Mouse (Mus musculus): Measurements from ENCODE around the gene Slc36a2. TPM values are rescaled to one million over a fixed set of nuclear protein-coding genes. Genes with fewer than 3 reads are reported as not detected.

Gene Slc36a2
- polyA plus RNA-seq, 1 experiment from 2014 or later, result 0.99 TPM

GRCm38 (mm10) chr11:55197086-55197485, 12.2 kb upstream of the Slc36a2 start:
- H3K4me2 ChIP-seq (replicated peaks), result no peak overlapping the region
- WGBS, result 71% methylated on average over 6 of the region's 6 CpGs
- no peak overlapping the region for H3K27ac ChIP-seq
- no peak for ATAC-seq (ENCODE audit: low FRiP score)
- no peak overlapping the region for H3K9ac ChIP-seq
- H3K27me3 ChIP-seq (ENCODE audit: control insufficient read depth, insufficient read depth, low read length), result no peaks in the 10 kb centered on the region
- no peaks in the 10 kb centered on the region for H3K36me3 ChIP-seq (replicated peaks; ENCODE audit: control insufficient read depth, insufficient read depth)
- no peaks in the 10 kb centered on the region for H3K9me3 ChIP-seq (ENCODE audit: control insufficient read depth, low read length)
- H3K4me3 ChIP-seq (replicated peaks; ENCODE audit: low read length), result no peak overlapping the region
- no peaks in the 10 kb centered on the region for H3K4me1 ChIP-seq (replicated peaks; ENCODE audit: control insufficient read depth, insufficient read depth, low read length)
- no peak for DNase-seq (ENCODE audit: low spot score)

- H3K9me3 ChIP-seq (ENCODE audit: control insufficient read depth, low read length), result no peaks in the 10 kb centered on the region
- DNase-seq (ENCODE audit: low spot score) (no peak), ATAC-seq (ENCODE audit: low FRiP score) (no peak)
- no peak overlapping the region for H3K27ac ChIP-seq
- no peaks in the 10 kb centered on the region for H3K36me3 ChIP-seq (replicated peaks; ENCODE audit: control insufficient read depth, insufficient read depth)
- no peaks in the 10 kb centered on the region for H3K4me1 ChIP-seq (replicated peaks; ENCODE audit: control insufficient read depth, insufficient read depth, low read length)
- no peak overlapping the region for H3K9ac ChIP-seq
- no peak overlapping the region for H3K4me3 ChIP-seq (replicated peaks; ENCODE audit: low read length)
- 90% methylated on average over 3 of the region's 3 CpGs for WGBS
- H3K4me2 ChIP-seq (replicated peaks), result no peak overlapping the region
- H3K27me3 ChIP-seq (ENCODE audit: control insufficient read depth, insufficient read depth, low read length), result no peaks in the 10 kb centered on the region
Measured at GRCm38 (mm10) chr11:55190216-55190615, 5.3 kb upstream of the Slc36a2 start.

- Histone ChIP-seq H3K4me1 (replicated peaks; ENCODE audit: control insufficient read depth, insufficient read depth, low read length) (no peaks in the 10 kb centered on the region), H3K36me3 (replicated peaks; ENCODE audit: control insufficient read depth, insufficient read depth) (no peaks in the 10 kb centered on the region), H3K27ac (no peak overlapping the region), H3K4me2 (replicated peaks) (no peak overlapping the region), H3K4me3 (replicated peaks; ENCODE audit: low read length) (no peak overlapping the region), H3K27me3 (ENCODE audit: control insufficient read depth, insufficient read depth, low read length) (no peaks in the 10 kb centered on the region), H3K9me3 (ENCODE audit: control insufficient read depth, low read length) (no peaks in the 10 kb centered on the region), H3K9ac (no peak overlapping the region)
- DNase-seq (ENCODE audit: low spot score) (no peak), ATAC-seq (ENCODE audit: low FRiP score) (no peak)
- WGBS, result 83% methylated on average over 6 of the region's 6 CpGs
Measured at GRCm38 (mm10) chr11:55187777-55188176, 2.9 kb upstream of the Slc36a2 start.

- Histone ChIP-seq H3K27me3 (ENCODE audit: control insufficient read depth, insufficient read depth, low read length) (no peaks in the 10 kb centered on the region), H3K9ac (no peak overlapping the region), H3K9me3 (ENCODE audit: control insufficient read depth, low read length) (no peaks in the 10 kb centered on the region), H3K4me3 (replicated peaks; ENCODE audit: low read length) (no peak overlapping the region), H3K36me3 (replicated peaks; ENCODE audit: control insufficient read depth, insufficient read depth) (no peaks in the 10 kb centered on the region), H3K4me1 (replicated peaks; ENCODE audit: control insufficient read depth, insufficient read depth, low read length) (no peaks in the 10 kb centered on the region), H3K27ac (no peak overlapping the region), H3K4me2 (replicated peaks) (no peak overlapping the region)
- no peak for ATAC-seq (ENCODE audit: low FRiP score)
- WGBS, result 88% methylated on average over 4 of the region's 4 CpGs
- DNase-seq (ENCODE audit: low spot score), result no peak
Measured at GRCm38 (mm10) chr11:55187292-55187691, 2.4 kb upstream of the Slc36a2 start.

- no peak for DNase-seq (ENCODE audit: low spot score)
- ATAC-seq (ENCODE audit: low FRiP score), result no peak
- no peak overlapping the region for H3K4me3 ChIP-seq (replicated peaks; ENCODE audit: low read length)
- H3K9me3 ChIP-seq (ENCODE audit: control insufficient read depth, low read length), result no peaks in the 10 kb centered on the region
- H3K9ac ChIP-seq, result no peak overlapping the region
- H3K4me2 ChIP-seq (replicated peaks), result no peak overlapping the region
- WGBS, result 91% methylated on average over 5 of the region's 5 CpGs
- H3K27me3 ChIP-seq (ENCODE audit: control insufficient read depth, insufficient read depth, low read length), result no peaks in the 10 kb centered on the region
- H3K36me3 ChIP-seq (replicated peaks; ENCODE audit: control insufficient read depth, insufficient read depth), result no peaks in the 10 kb centered on the region
- H3K27ac ChIP-seq, result no peak overlapping the region
- no peaks in the 10 kb centered on the region for H3K4me1 ChIP-seq (replicated peaks; ENCODE audit: control insufficient read depth, insufficient read depth, low read length)
Measured at GRCm38 (mm10) chr11:55184246-55184645, 631 bp downstream of the Slc36a2 start.

- Histone ChIP-seq H3K27me3 (ENCODE audit: control insufficient read depth, insufficient read depth, low read length) (no peaks in the 10 kb centered on the region), H3K36me3 (replicated peaks; ENCODE audit: control insufficient read depth, insufficient read depth) (no peaks in the 10 kb centered on the region), H3K4me1 (replicated peaks; ENCODE audit: control insufficient read depth, insufficient read depth, low read length) (no peaks in the 10 kb centered on the region), H3K4me3 (replicated peaks; ENCODE audit: low read length) (no peak overlapping the region), H3K9ac (no peak overlapping the region), H3K4me2 (replicated peaks) (no peak overlapping the region), H3K27ac (no peak overlapping the region), H3K9me3 (ENCODE audit: control insufficient read depth, low read length) (no peaks in the 10 kb centered on the region)
- WGBS, result 65% methylated on average over 7 of the region's 7 CpGs
- ATAC-seq (ENCODE audit: low FRiP score), result no peak
- DNase-seq (ENCODE audit: low spot score), result no peak
Measured at GRCm38 (mm10) chr11:55183124-55183523, 1.8 kb downstream of the Slc36a2 start.

- Histone ChIP-seq H3K4me2 (replicated peaks) (no peak overlapping the region), H3K9me3 (ENCODE audit: control insufficient read depth, low read length) (no peaks in the 10 kb centered on the region), H3K36me3 (replicated peaks; ENCODE audit: control insufficient read depth, insufficient read depth) (no peaks in the 10 kb centered on the region), H3K4me3 (replicated peaks; ENCODE audit: low read length) (no peak overlapping the region), H3K27me3 (ENCODE audit: control insufficient read depth, insufficient read depth, low read length) (no peaks in the 10 kb centered on the region), H3K27ac (no peak overlapping the region), H3K4me1 (replicated peaks; ENCODE audit: control insufficient read depth, insufficient read depth, low read length) (no peaks in the 10 kb centered on the region), H3K9ac (no peak overlapping the region)
- no peak for DNase-seq (ENCODE audit: low spot score)
- WGBS, result 96% methylated on average over 3 of the region's 3 CpGs
- no peak for ATAC-seq (ENCODE audit: low FRiP score)
Measured at GRCm38 (mm10) chr11:55179856-55180255, 5.0 kb downstream of the Slc36a2 start.

GRCm38 (mm10) chr11:55178830-55179229, 6.0 kb downstream of the Slc36a2 start:
- Histone ChIP-seq H3K4me2 (replicated peaks) (no peak overlapping the region), H3K4me1 (replicated peaks; ENCODE audit: control insufficient read depth, insufficient read depth, low read length) (no peaks in the 10 kb centered on the region), H3K9ac (no peak overlapping the region), H3K4me3 (replicated peaks; ENCODE audit: low read length) (no peak overlapping the region), H3K27ac (no peak overlapping the region), H3K27me3 (ENCODE audit: control insufficient read depth, insufficient read depth, low read length) (no peaks in the 10 kb centered on the region), H3K9me3 (ENCODE audit: control insufficient read depth, low read length) (no peaks in the 10 kb centered on the region), H3K36me3 (replicated peaks; ENCODE audit: control insufficient read depth, insufficient read depth) (no peaks in the 10 kb centered on the region)
- no peak for DNase-seq (ENCODE audit: low spot score)
- no peak for ATAC-seq (ENCODE audit: low FRiP score)
- WGBS, result 85% methylated on average over 4 of the region's 4 CpGs

- H3K4me2 ChIP-seq (replicated peaks), result no peak overlapping the region
- no peaks in the 10 kb centered on the region for H3K4me1 ChIP-seq (replicated peaks; ENCODE audit: control insufficient read depth, insufficient read depth, low read length)
- no peaks in the 10 kb centered on the region for H3K9me3 ChIP-seq (ENCODE audit: control insufficient read depth, low read length)
- DNase-seq (ENCODE audit: low spot score), result no peak
- no peaks in the 10 kb centered on the region for H3K27me3 ChIP-seq (ENCODE audit: control insufficient read depth, insufficient read depth, low read length)
- H3K36me3 ChIP-seq (replicated peaks; ENCODE audit: control insufficient read depth, insufficient read depth), result no peaks in the 10 kb centered on the region
- H3K9ac ChIP-seq, result no peak overlapping the region
- H3K4me3 ChIP-seq (replicated peaks; ENCODE audit: low read length), result no peak overlapping the region
- no peak overlapping the region for H3K27ac ChIP-seq
- ATAC-seq (ENCODE audit: low FRiP score), result no peak
- 75% methylated on average over 4 of the region's 4 CpGs for WGBS
Measured at GRCm38 (mm10) chr11:55170501-55170900, 14.4 kb downstream of the Slc36a2 start.

GRCm38 (mm10) chr11:55168914-55169313, 16.0 kb downstream of the Slc36a2 start:
- ATAC-seq (ENCODE audit: low FRiP score) (no peak), DNase-seq (ENCODE audit: low spot score) (no peak)
- H3K4me2 ChIP-seq (replicated peaks), result no peak overlapping the region
- no peaks in the 10 kb centered on the region for H3K4me1 ChIP-seq (replicated peaks; ENCODE audit: control insufficient read depth, insufficient read depth, low read length)
- no peaks in the 10 kb centered on the region for H3K36me3 ChIP-seq (replicated peaks; ENCODE audit: control insufficient read depth, insufficient read depth)
- H3K27ac ChIP-seq, result no peak overlapping the region
- WGBS, result 88% methylated on average over 6 of the region's 6 CpGs
- no peak overlapping the region for H3K4me3 ChIP-seq (replicated peaks; ENCODE audit: low read length)
- no peaks in the 10 kb centered on the region for H3K9me3 ChIP-seq (ENCODE audit: control insufficient read depth, low read length)
- H3K9ac ChIP-seq, result no peak overlapping the region
- H3K27me3 ChIP-seq (ENCODE audit: control insufficient read depth, insufficient read depth, low read length), result no peaks in the 10 kb centered on the region

Measured in hindbrain, embryonic 14.5 days (tissue).